Mouse (Mus musculus): Measurements from ENCODE around the gene Nek5.

- TF ChIP-seq CTCF (IDR thresholded peaks at IDR 0.05; ENCODE audit: control insufficient read depth, insufficient read depth, low read length) (no peak), POLR2A (IDR thresholded peaks at IDR 0.05; ENCODE audit: borderline replicate concordance, control insufficient read depth, low read depth, low read length) (no peak)
These were observed 45.4 kb downstream of the Nek5 start for GRCm38 (mm10) chr8:22079313-22080007.
